Mouse (Mus musculus) CD8-positive naive resting alpha-beta T cell, adult 2 months (primary cell): ENCODE data around the gene Ctbp2.

ENCODE experiments used
- DNase-seq, 2 experiments: peaks; one replicate each; pipeline ENCODE4 v3.0.0; 2022; ENCODE audit warnings: low read depth in 2 of 2, low spot score in 2 of 2

Gene Ctbp2

DNA sequence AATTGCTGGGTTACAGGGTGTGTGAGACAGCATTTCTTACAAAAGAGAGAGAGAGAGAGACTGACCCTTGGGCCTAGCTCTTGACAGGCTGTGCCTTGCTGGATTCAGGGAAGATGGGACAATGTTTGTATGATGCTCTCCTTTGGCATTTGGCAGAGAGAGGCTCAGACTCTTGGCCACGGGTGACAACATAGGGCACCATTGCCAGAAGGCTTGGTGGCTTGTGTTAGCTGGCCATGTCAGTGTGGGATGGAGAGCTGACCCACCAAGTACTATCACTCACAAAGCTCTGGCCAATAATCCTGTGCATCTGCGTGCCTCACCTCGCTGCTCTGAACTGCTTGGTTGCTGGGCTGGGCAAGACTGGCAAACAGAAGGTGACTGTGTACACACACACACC lies 113.7 kb downstream of the Ctbp2 start:
- DNase-seq, result no peak

- DNase-seq, result no peak
Measured at GRCm38 (mm10) chr7:133009676-133010075, 114.5 kb downstream of the Ctbp2 start.

GRCm38 (mm10) chr7:133008663-133009062 lies 115.5 kb downstream of the Ctbp2 start:
- DNase-seq, result no peak

DNA sequence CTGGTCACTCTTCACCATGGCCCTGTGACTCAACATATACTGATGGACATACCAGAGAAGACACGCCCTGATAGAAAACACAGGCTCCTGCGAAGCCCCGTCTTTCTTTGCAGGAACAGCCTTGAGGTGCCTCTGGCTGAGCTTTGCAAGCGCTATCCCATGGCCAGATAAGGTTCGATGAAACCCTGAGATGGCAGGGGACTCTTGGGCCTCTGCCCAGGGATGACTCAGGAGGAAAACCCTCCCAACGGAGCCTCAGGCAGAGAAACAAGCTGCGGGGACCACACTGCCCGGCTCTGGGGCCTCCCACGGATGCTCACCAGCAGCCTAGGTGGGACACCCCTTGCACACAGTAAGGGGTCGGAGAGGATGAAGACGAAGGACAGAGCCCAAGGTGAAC lies 116.8 kb downstream of the Ctbp2 start:
- no peak for DNase-seq

- DNase-seq, result no peak
Measured at GRCm38 (mm10) chr7:133005772-133006171, 118.4 kb downstream of the Ctbp2 start.

DNA sequence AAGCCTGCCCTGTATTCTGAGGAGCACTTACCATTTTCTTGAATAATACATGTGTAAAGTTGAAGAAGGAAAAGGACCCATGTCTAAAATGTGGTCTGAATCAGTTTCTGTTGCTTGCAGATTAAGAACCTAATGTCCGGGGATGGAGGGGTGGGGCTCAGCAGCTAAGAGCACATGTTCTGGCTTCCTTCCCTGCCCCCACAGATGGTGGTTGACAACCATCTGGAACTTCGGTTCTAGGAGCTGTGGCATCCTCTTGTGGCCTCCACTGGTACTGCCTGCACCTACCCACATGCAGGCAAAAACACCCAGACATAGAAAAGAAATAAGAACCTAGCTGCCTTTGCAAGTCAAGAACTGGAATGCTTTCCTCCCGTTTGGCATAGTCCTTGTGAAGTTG lies 120.7 kb downstream of the Ctbp2 start:
- DNase-seq, result peak; percentile 26 to 44

- DNase-seq, result no peak
Measured at GRCm38 (mm10) chr7:133002271-133002670, 121.9 kb downstream of the Ctbp2 start.

DNA sequence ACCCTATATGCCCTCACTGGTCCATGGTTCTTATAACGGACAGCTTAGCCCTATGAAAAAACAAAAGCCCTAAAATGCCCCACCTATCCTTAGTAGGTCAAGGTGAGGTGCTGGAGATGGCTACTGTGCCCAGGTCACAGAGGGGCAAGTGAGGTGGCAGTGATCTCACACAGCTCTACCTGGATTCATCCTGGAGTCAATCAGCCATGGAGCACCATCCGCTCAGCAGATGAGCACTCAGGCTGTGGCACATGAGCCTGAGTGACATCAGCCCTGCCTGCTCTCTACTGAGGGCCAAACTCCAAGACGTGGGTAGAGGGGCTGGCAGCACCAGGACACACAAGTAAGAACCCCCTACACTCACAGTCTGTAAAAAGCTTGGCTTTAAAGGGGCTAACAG lies 122.8 kb downstream of the Ctbp2 start:
- no peak for DNase-seq

- DNase-seq, result no peak
Measured at GRCm38 (mm10) chr7:132999061-132999460, 125.1 kb downstream of the Ctbp2 start.

DNA sequence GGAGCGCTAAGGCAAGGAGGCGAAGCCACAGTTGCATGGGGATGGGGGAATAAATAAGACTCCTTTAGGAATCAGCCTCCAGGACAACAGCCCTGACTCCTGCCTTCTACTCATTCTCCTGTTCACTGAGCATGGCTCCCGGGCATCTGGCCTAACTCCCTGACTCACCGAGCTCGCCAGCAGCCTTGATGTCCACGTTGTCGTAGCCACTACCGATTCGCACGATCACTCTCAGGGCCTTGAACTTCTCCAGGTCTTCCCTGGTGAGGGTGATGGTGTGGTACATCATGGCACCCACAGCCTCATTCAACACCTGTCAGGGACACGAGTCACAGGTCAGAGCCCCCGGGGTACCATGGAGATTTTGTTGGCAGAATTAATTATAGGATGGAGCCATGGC lies 125.5 kb downstream of the Ctbp2 start:
- no peak for DNase-seq

- no peak for DNase-seq
Measured at GRCm38 (mm10) chr7:132996391-132996790, 127.8 kb downstream of the Ctbp2 start.

DNA sequence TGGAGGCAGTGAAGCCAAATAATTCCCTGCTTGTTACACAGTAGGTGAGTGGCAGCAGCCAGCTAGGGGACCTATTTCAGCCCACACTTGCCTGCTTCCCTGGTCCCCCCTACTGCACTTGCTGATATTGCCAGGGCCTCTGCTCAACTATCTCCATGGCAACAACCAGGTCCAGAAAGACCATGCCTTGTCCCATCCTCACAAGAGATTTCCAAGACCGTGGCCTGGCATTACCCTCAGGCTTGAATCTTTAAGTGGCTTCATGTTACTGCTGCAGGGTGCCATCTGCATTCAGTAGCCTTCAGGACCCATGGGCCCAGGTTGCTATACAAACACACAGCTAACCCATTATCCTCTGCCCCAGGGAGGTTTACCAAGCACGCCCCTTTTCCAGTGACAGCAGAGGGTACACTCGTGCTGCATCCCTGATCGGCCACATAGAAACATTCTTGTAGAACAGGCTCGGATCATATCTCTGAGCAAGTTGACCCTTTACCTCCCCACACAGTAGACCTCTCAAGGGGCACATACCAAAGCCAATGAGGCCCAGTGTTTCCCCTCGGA lies 129.4 kb downstream of the Ctbp2 start:
- DNase-seq, result no peak

- no peak for DNase-seq
Measured at GRCm38 (mm10) chr7:132994120-132994519, 130.0 kb downstream of the Ctbp2 start.

GRCm38 (mm10) chr7:132992967-132993615 lies 131.1 kb downstream of the Ctbp2 start:
- DNase-seq, result no peak

GRCm38 (mm10) chr7:132991240-132991900 lies 132.8 kb downstream of the Ctbp2 start:
- DNase-seq, result no peak

GRCm38 (mm10) chr7:132989839-132990238 lies 134.3 kb downstream of the Ctbp2 start:
- no peak for DNase-seq

DNA sequence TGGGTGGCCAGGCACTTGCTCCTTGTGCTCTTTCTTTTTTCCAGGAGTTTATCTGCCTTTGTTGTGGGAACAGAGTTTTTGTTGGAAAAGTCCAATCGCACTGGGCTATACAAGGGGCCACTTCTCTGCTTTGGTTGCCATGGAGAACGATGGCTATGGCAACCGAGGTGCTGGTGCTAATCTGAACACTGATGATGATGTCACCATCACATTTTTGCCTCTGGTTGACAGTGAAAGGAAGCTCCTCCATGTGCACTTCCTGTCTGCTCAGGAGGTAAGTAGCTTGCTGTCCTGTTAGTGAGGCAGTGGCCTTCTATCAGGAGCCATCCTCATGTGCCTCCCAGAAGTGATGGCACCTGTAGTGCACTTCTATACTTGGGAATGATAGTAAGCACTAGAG lies 141.5 kb downstream of the Ctbp2 start:
- no peak for DNase-seq

- no peak for DNase-seq
Measured at GRCm38 (mm10) chr7:132977981-132978380, 146.2 kb downstream of the Ctbp2 start.

GRCm38 (mm10) chr7:132976079-132976478 lies 148.1 kb downstream of the Ctbp2 start:
- no peak for DNase-seq

DNA sequence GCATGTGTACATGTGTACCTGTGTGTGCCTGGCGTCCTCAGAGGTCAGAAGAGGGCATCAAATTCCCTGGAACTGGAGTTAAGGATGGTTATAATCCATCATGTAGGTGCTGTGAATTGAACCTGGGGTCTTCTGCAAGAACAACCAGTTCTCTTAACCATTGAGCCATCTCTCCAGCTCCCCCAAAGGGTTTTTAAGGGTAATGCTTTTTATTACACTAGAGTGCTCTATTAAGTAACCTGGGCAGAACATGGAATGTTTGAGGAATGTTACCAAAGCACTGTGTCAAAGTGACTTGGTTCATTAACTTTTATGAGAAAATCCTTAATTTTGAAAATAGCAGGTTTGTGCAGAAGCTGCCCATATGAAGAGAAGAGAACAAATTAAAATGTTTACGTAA lies 152.1 kb downstream of the Ctbp2 start:
- DNase-seq, result no peak

DNA sequence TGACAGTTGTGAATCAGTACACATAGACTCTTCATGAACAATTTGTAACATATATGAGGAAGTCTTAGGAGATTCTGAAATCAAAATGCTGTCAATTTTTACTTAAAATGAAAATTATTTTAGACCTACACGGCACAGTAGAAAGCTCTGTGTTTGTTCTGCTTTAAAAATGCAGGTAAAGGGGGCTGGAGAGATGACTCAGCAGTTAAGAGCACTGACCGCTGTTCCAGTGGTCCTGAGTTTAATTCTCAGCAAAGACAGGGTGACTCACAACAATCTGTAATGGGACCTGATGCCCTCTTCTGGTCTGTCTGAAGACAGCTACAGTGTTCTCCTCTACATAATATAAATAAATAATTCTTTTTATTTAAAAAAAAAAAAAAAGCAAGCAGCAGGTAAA lies 158.4 kb downstream of the Ctbp2 start:
- no peak for DNase-seq

GRCm38 (mm10) chr7:132964395-132964794 lies 159.8 kb downstream of the Ctbp2 start:
- no peak for DNase-seq

- no peak for DNase-seq
Measured at GRCm38 (mm10) chr7:132950613-132951012, 173.5 kb downstream of the Ctbp2 start.
